Mouse (Mus musculus): ENCODE data around the gene Gpt2.

DNA sequence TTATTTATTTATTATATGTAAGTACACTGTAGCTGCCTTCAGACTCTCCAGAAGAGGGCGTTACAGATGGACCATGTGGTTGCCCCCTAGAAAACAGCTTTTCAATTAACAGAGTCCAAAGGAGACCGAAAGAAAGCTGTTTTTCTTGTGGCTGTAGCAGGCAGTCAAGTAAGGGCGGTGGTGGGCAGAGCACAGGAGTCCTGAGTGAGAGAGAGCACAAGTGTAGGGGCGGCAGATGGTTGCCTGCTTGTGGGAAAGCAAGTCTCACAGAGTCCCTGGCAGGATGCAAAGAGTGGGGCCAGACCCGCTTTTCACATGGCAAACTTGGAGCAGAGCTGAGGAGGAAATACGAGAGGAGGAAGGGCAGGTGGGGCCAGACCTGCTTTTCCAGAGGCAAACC is 9.9 kb upstream of the Gpt2 start:
- TF ChIP-seq HCFC1 (IDR thresholded peaks at IDR 0.05; ENCODE audit: borderline replicate concordance, insufficient read depth, low read length), result no peak
- no peak for TF ChIP-seq ZC3H11A (IDR thresholded peaks at IDR 0.05; ENCODE audit: borderline replicate concordance, low read depth, low read length)

Measured in ES-E14 (cell line).